Mouse (Mus musculus) MEL (cell line): ENCODE measurements around the gene Dnajc30. TPM values are rescaled to one million over a fixed set of nuclear protein-coding genes. Genes with fewer than 3 reads are reported as not detected.
A peak's percentile ranks its signal among the peaks of the same experiment; 100 is the strongest.

Experiments used
- DNase-seq: peaks from one replicate; pipeline ENCODE4 v3.0.0; 2011; ENCODE audit warnings: low read depth, low spot score
- H3K27ac ChIP-seq: 2 replicates; pipeline ENCODE4 v1.5.1; 2012; ENCODE audit warnings: low read depth, mild to moderate bottlenecking, control low read depth, low read length, moderate library complexity; ENCODE audit not compliant: control insufficient read depth
- H3K27me3 ChIP-seq, 2 experiments: fragments of 150-350 bp in 1 of 2; sonication (generic) in 1 of 2; 2 replicates each; pipeline ENCODE4 v1.6.1; 2012; ENCODE audit warnings: low read length in 2 of 2, mild to moderate bottlenecking in 2 of 2, improper control_type of control experiment in 1 of 2, moderate library complexity in 1 of 2; ENCODE audit not compliant: insufficient read depth in 2 of 2, control insufficient read depth in 1 of 2
- H3K36me3 ChIP-seq, 2 experiments: 2 replicates each; pipeline ENCODE4 v1.6.1; 2012 to 2014; ENCODE audit warnings: low read length in 2 of 2, improper control_type of control experiment in 1 of 2, inconsistent platforms in 1 of 2, mild to moderate bottlenecking in 1 of 2; ENCODE audit not compliant: insufficient read depth in 2 of 2, control insufficient read depth in 1 of 2
- H3K4me1 ChIP-seq, 2 experiments: fragments of 150-350 bp in 1 of 2; sonication (generic) in 1 of 2; 2 replicates each; pipeline ENCODE4 v1.6.1; 2012; ENCODE audit warnings: low read length in 2 of 2, improper control_type of control experiment in 1 of 2, mild to moderate bottlenecking in 1 of 2; ENCODE audit not compliant: insufficient read depth in 2 of 2, control insufficient read depth in 1 of 2
- H3K4me3 ChIP-seq, 2 experiments: fragments of 150-350 bp in 1 of 2; sonication (generic) in 1 of 2; 2 replicates each; pipeline ENCODE4 v1.5.1; 2012; ENCODE audit warnings: low read depth in 2 of 2, low read length in 2 of 2, mild to moderate bottlenecking in 2 of 2, moderate library complexity in 2 of 2, control low read depth in 1 of 2, improper control_type of control experiment in 1 of 2; ENCODE audit not compliant: control insufficient read depth in 1 of 2, insufficient read depth in 1 of 2
- H3K79me2 ChIP-seq: 2 replicates; pipeline ENCODE4 v1.6.1; 2012; ENCODE audit warnings: mild to moderate bottlenecking, low read length, moderate library complexity; ENCODE audit not compliant: control insufficient read depth, poor library complexity, insufficient read depth
- H3K9ac ChIP-seq: 2 replicates; pipeline ENCODE4 v1.6.1; 2012; ENCODE audit warnings: low read depth, mild to moderate bottlenecking, control low read depth, low read length, moderate library complexity; ENCODE audit not compliant: control insufficient read depth, poor library complexity, severe bottlenecking
- H3K9me3 ChIP-seq: fragments of 150-350 bp; sonication (generic); replicated peaks from 2 replicates; pipeline ENCODE4 v1.6.1; 2012; ENCODE audit warnings: mild to moderate bottlenecking, low read length, improper control_type of control experiment, moderate library complexity; ENCODE audit not compliant: insufficient read depth
- BHLHE40 ChIP-seq: IDR thresholded peaks from 2 replicates; pipeline ENCODE4 v1.6.1; 2012; ENCODE audit warnings: low read depth, mild to moderate bottlenecking, inconsistent platforms, low read length, improper control_type of control experiment, borderline replicate concordance
- CHD2 ChIP-seq: IDR thresholded peaks from 2 replicates; pipeline ENCODE4 v1.6.1; 2011; ENCODE audit warnings: low read length, improper control_type of control experiment
- CTCF ChIP-seq, 3 experiments: IDR thresholded peaks in 2 of 3; conservative IDR thresholded peaks in 1 of 3; 2 replicates each; pipeline ENCODE4 v1.5.1; 2011 to 2012; ENCODE audit warnings: low read length in 3 of 3, low read depth in 2 of 3, mild to moderate bottlenecking in 2 of 3, improper control_type of control experiment in 1 of 3, inconsistent platforms in 1 of 3, mixed read lengths in 1 of 3, moderate library complexity in 1 of 3; ENCODE audit not compliant: control insufficient read depth in 1 of 3, insufficient read depth in 1 of 3, poor library complexity in 1 of 3, severe bottlenecking in 1 of 3
- E2F4 ChIP-seq: IDR thresholded peaks from 2 replicates; pipeline ENCODE4 v1.6.1; 2011; ENCODE audit warnings: low read depth, low read length, improper control_type of control experiment, borderline replicate concordance
- ELF1 ChIP-seq: IDR thresholded peaks from 2 replicates; pipeline ENCODE4 v1.6.1; 2014; ENCODE audit warnings: low read depth, mild to moderate bottlenecking, inconsistent platforms, low read length, improper control_type of control experiment, moderate library complexity
- EP300 ChIP-seq, 2 experiments: IDR thresholded peaks; 2 replicates each; pipeline ENCODE4 v1.6.1; 2011; ENCODE audit warnings: improper control_type of control experiment in 2 of 2, low read length in 2 of 2, low read depth in 1 of 2, mild to moderate bottlenecking in 1 of 2
- ETS1 ChIP-seq: IDR thresholded peaks from 2 replicates; pipeline ENCODE4 v1.6.1; 2012; ENCODE audit warnings: low read depth, mild to moderate bottlenecking, inconsistent platforms, low read length, improper control_type of control experiment, moderate library complexity
- GABPA ChIP-seq: IDR thresholded peaks from 2 replicates; pipeline ENCODE4 v1.6.1; 2012; ENCODE audit warnings: low read depth, mild to moderate bottlenecking, inconsistent platforms, low read length, improper control_type of control experiment, moderate library complexity
- GATA1 ChIP-seq: IDR thresholded peaks from 2 replicates; pipeline ENCODE4 v1.6.1; 2011; ENCODE audit warnings: low read depth, low read length, improper control_type of control experiment
- HCFC1 ChIP-seq: IDR thresholded peaks from 2 replicates; pipeline ENCODE4 v1.6.1; 2012; ENCODE audit warnings: low read depth, mild to moderate bottlenecking, inconsistent platforms, low read length, improper control_type of control experiment, moderate library complexity
- JUND ChIP-seq: IDR thresholded peaks from 2 replicates; pipeline ENCODE4 v1.6.1; 2011; ENCODE audit warnings: low read depth, mild to moderate bottlenecking, improper control_type of control experiment, low read length
- KAT2A ChIP-seq: conservative IDR thresholded peaks from 2 replicates; pipeline ENCODE4 v1.6.1; 2012; ENCODE audit warnings: low read depth, low read length, improper control_type of control experiment, inconsistent platforms
- MAFK ChIP-seq: IDR thresholded peaks from 2 replicates; pipeline ENCODE4 v1.6.1; 2011; ENCODE audit warnings: low read depth, mild to moderate bottlenecking, low read length, improper control_type of control experiment, borderline replicate concordance
- MAX ChIP-seq: IDR thresholded peaks from 2 replicates; pipeline ENCODE4 v1.6.1; 2011; ENCODE audit warnings: low read length, improper control_type of control experiment
- MAZ ChIP-seq: IDR thresholded peaks from 2 replicates; pipeline ENCODE4 v1.6.1; 2012; ENCODE audit warnings: low read depth, mild to moderate bottlenecking, inconsistent platforms, low read length, improper control_type of control experiment
- MXI1 ChIP-seq: IDR thresholded peaks from 2 replicates; pipeline ENCODE4 v1.6.1; 2011; ENCODE audit warnings: mild to moderate bottlenecking, low read depth, low read length, improper control_type of control experiment
- MYB ChIP-seq: IDR thresholded peaks from 2 replicates; pipeline ENCODE4 v1.6.1; 2011; ENCODE audit warnings: mild to moderate bottlenecking, low read depth, low read length, improper control_type of control experiment
- MYC ChIP-seq: IDR thresholded peaks from 2 replicates; pipeline ENCODE4 v1.6.1; 2011; ENCODE audit warnings: low read depth, mild to moderate bottlenecking, low read length, improper control_type of control experiment, moderate library complexity
- NELFE ChIP-seq: IDR thresholded peaks from 2 replicates; pipeline ENCODE4 v1.6.1; 2011; ENCODE audit warnings: low read depth, low read length, improper control_type of control experiment
- NRF1 ChIP-seq: IDR thresholded peaks from 2 replicates; pipeline ENCODE4 v1.6.1; 2014; ENCODE audit warnings: low read depth, mild to moderate bottlenecking, inconsistent platforms, low read length, improper control_type of control experiment, moderate library complexity; ENCODE audit not compliant: poor library complexity, insufficient read depth, severe bottlenecking
- POLR2A ChIP-seq, 2 experiments: IDR thresholded peaks; 2 replicates each; pipeline ENCODE4 v1.6.1; 2011 to 2012; ENCODE audit warnings: low read length in 2 of 2, mild to moderate bottlenecking in 2 of 2, control low read depth in 1 of 2, improper control_type of control experiment in 1 of 2, low read depth in 1 of 2, moderate library complexity in 1 of 2; ENCODE audit not compliant: control insufficient read depth in 1 of 2, insufficient read depth in 1 of 2, poor library complexity in 1 of 2
- POLR2AphosphoS2 ChIP-seq: IDR thresholded peaks from 2 replicates; pipeline ENCODE4 v1.6.1; 2011; ENCODE audit warnings: low read length, improper control_type of control experiment
- POLR2AphosphoS5 ChIP-seq: IDR thresholded peaks from 2 replicates; pipeline ENCODE4 v1.6.1; 2012; ENCODE audit warnings: low read depth, borderline replicate concordance, mild to moderate bottlenecking, inconsistent platforms, low read length, moderate library complexity, mixed read lengths
- RAD21 ChIP-seq: IDR thresholded peaks from 2 replicates; pipeline ENCODE4 v1.6.1; 2011; ENCODE audit warnings: mild to moderate bottlenecking, low read depth, low read length, improper control_type of control experiment
- RCOR1 ChIP-seq: IDR thresholded peaks from 2 replicates; pipeline ENCODE4 v1.6.1; 2012; ENCODE audit warnings: low read depth, mild to moderate bottlenecking, inconsistent platforms, low read length, improper control_type of control experiment
- SIN3A ChIP-seq: IDR thresholded peaks from 2 replicates; pipeline ENCODE4 v1.6.1; 2012; ENCODE audit warnings: low read length, improper control_type of control experiment, inconsistent platforms
- SMC3 ChIP-seq: IDR thresholded peaks from 2 replicates; pipeline ENCODE4 v1.6.1; 2011; ENCODE audit warnings: low read depth, low read length, improper control_type of control experiment
- TAL1 ChIP-seq: IDR thresholded peaks from 2 replicates; pipeline ENCODE4 v1.6.1; 2012; ENCODE audit warnings: mild to moderate bottlenecking, inconsistent platforms, low read length, moderate library complexity, mixed read lengths
- TBP ChIP-seq: IDR thresholded peaks from 2 replicates; pipeline ENCODE4 v1.8.0; 2011; ENCODE audit warnings: low read depth, low read length, improper control_type of control experiment
- TCF12 ChIP-seq: IDR thresholded peaks from 2 replicates; pipeline ENCODE4 v1.6.1; 2014; ENCODE audit warnings: low read depth, mild to moderate bottlenecking, inconsistent platforms, low read length, improper control_type of control experiment, moderate library complexity
- UBTF ChIP-seq: IDR thresholded peaks from 2 replicates; pipeline ENCODE4 v1.6.1; 2012; ENCODE audit warnings: low read depth, mild to moderate bottlenecking, inconsistent platforms, low read length, improper control_type of control experiment, moderate library complexity, borderline replicate concordance; ENCODE audit not compliant: insufficient read depth
- USF2 ChIP-seq, 2 experiments: IDR thresholded peaks; 2 replicates each; pipeline ENCODE4 v1.6.1; 2011 to 2012; ENCODE audit warnings: improper control_type of control experiment in 2 of 2, low read length in 2 of 2, borderline replicate concordance in 1 of 2, inconsistent platforms in 1 of 2, low read depth in 1 of 2, mild to moderate bottlenecking in 1 of 2; ENCODE audit not compliant: insufficient read depth in 1 of 2
- ZC3H11A ChIP-seq: IDR thresholded peaks from 2 replicates; pipeline ENCODE4 v1.6.1; 2012; ENCODE audit warnings: low read depth, mild to moderate bottlenecking, inconsistent platforms, low read length, improper control_type of control experiment
- ZKSCAN1 ChIP-seq: IDR thresholded peaks from 2 replicates; pipeline ENCODE4 v1.6.1; 2012; ENCODE audit warnings: low read depth, mild to moderate bottlenecking, inconsistent platforms, low read length, improper control_type of control experiment, moderate library complexity
- ZMIZ1 ChIP-seq: IDR thresholded peaks from 2 replicates; pipeline ENCODE4 v1.6.1; 2012; ENCODE audit warnings: low read depth, mild to moderate bottlenecking, inconsistent platforms, low read length, improper control_type of control experiment, moderate library complexity
- ZNF384 ChIP-seq: IDR thresholded peaks from 2 replicates; pipeline ENCODE4 v1.6.1; 2012; ENCODE audit warnings: low read depth, mild to moderate bottlenecking, inconsistent platforms, low read length, improper control_type of control experiment
- polyA plus RNA-seq, 2 experiments: library from polyadenylated mRNA; stranded (reverse) in 1 of 2; unstranded in 1 of 2; fragments of >175 nt in 1 of 2; fragments of >200 nt in 1 of 2; gene quantifications; 2 replicates each; pipeline versions ENCODE4 v1.2.1 to v1.2.4; 2012; ENCODE audit warnings: low replicate concordance in 2 of 2, low read depth in 1 of 2; ENCODE audit not compliant: insufficient read length in 2 of 2, insufficient read depth in 1 of 2, missing spikeins in 1 of 2
- total RNA-seq: library from RNA; depleted of rRNA; stranded (reverse); fragments of 300-350 nt; gene quantifications from 2 replicates; pipeline ENCODE4 v1.2.3, GENCODE M21; 2012

The Dnajc30 gene
- total and polyA plus RNA-seq, 3 experiments: 7.4 to 15.6 TPM; not detected in 1

DNA sequence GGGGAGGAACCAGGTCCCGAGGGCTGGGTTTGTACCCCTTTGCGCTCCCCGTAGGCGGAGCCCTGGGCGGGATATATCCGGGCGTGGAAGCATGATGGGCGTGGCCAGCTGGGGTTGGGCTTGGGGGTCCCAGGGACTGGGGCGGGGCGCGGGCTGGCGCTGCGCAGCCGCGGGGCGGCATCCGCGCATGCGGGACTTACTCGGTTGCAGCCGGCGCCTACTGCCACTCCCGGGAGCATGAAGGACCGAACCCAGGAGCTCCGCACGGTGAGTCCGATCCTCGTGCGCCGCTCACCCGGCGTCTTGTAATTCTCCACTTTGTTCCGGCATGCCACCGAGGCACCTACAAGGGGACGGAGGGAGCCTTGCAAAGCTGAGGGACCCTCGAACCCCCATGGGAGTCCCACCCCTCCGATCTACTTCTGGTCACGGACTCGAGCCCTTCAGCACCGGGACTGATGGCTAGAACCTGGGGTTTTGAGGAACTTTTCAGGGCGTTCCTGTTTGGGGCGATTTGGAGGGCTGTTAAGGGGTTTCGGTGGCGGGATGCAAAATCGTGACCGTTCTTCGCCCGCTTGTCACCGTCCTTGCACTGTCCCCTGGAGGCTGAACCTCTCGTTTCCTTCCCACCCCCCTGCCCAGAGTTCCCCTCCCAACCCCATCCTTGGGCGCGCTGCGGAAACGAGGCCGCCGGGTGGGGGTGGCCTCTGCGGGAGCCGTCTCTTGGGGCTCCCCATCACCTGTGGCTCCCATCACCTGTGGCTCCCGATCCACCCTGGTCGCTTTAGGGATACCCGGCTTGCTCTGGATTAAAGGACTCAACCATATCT is 40.4 kb upstream of the Dnajc30 start, which contains the start of gene Stx1a:
Stx1a (plus strand) TSS at position 139 of the 830 bp plus-strand sequence.
- H3K79me2 ChIP-seq: peaks cover 2% of the 10 kb centered on the region; the same call in 1 of the 2 replicates
- no peak for TF ChIP-seq ZC3H11A
- TF ChIP-seq CTCF (IDR thresholded peaks at IDR 0.05 in 2 of 3, conservative IDR thresholded peaks at IDR 0.05 in 1 of 3; ENCODE audit: control insufficient read depth in 1 of 3, insufficient read depth in 1 of 3, low read depth in 2 of 3, low read length in 3 of 3, poor library complexity in 1 of 3, severe bottlenecking in 1 of 3): no peak
- no peak for TF ChIP-seq USF2 (IDR thresholded peaks at IDR 0.05; ENCODE audit: borderline replicate concordance in 1 of 2, insufficient read depth in 1 of 2, low read depth in 1 of 2, low read length in 2 of 2)
- TF ChIP-seq MAFK: no peak
- TF ChIP-seq ZMIZ1: no peak
- TF ChIP-seq RAD21: no peak
- TF ChIP-seq MYB: no peak
- TF ChIP-seq ETS1: no peak
- peak; percentile 60; the same call in 1 of the 2 replicates for TF ChIP-seq SIN3A
- no peak for TF ChIP-seq GATA1
- TF ChIP-seq MXI1: peak; percentile 74; the same call in 1 of the 2 replicates
- no peak for TF ChIP-seq ELF1
- TF ChIP-seq CHD2: no peak
- TF ChIP-seq KAT2A: no peak; the same call in 1 of the 2 replicates
- TF ChIP-seq SMC3: no peak
- peak; percentile 27; the same call in 1 of the 2 replicates for TF ChIP-seq TBP
- TF ChIP-seq TAL1: no peak
- no peak for TF ChIP-seq E2F4
- peak; percentile 58 for TF ChIP-seq HCFC1
- TF ChIP-seq JUND: no peak
- TF ChIP-seq POLR2AphosphoS5: no peak
- TF ChIP-seq RCOR1: no peak
- TF ChIP-seq UBTF: no peak
- no peak for TF ChIP-seq ZKSCAN1
- TF ChIP-seq TCF12: peak; percentile 47; the same call in 1 of the 2 replicates
- peak; percentile 33; the same call in 1 of the 2 replicates for TF ChIP-seq MAX
- TF ChIP-seq POLR2AphosphoS2: peak; percentile 78; the same call in 1 of the 2 replicates
- TF ChIP-seq NELFE: peak; percentile 81
- TF ChIP-seq POLR2A (IDR thresholded peaks at IDR 0.05; ENCODE audit: control insufficient read depth in 1 of 2, insufficient read depth in 1 of 2, low read depth in 1 of 2, low read length in 2 of 2, poor library complexity in 1 of 2): peak; percentile 76 to 81
- no peak for TF ChIP-seq GABPA
- no peak for TF ChIP-seq EP300 (IDR thresholded peaks at IDR 0.05; ENCODE audit: low read depth in 1 of 2, low read length in 2 of 2)
- 0 out of 2 replicates have a peak, but pooled peaks have one; percentile 34 for TF ChIP-seq MYC
- TF ChIP-seq BHLHE40: no peak
- peak; percentile 94; the same call in 1 of the 2 replicates for TF ChIP-seq NRF1
- no peak for TF ChIP-seq ZNF384
- TF ChIP-seq MAZ: no peak

More for the DNA sequence above, 40.4 kb upstream of the Dnajc30 start, which contains the start of gene Stx1a:
- no peaks in the 10 kb centered on the region for H3K27me3 ChIP-seq
- H3K9me3 ChIP-seq: no peaks in the 10 kb centered on the region
- peak within 1 kb of the TSS; percentile 82 to 90 for H3K4me3 ChIP-seq
- DNase-seq: peak; percentile 95
- peak within 1 kb of the TSS; percentile 80 for H3K9ac ChIP-seq
- peaks cover 0 to 17% of the 10 kb centered on the region in 2 experiments; a peak in 2 of 4 replicates for H3K36me3 ChIP-seq
- peaks cover 10 to 28% of the 10 kb centered on the region in 2 experiments for H3K4me1 ChIP-seq
- 0 out of 2 replicates have a peak within 1 kb of the TSS, but pooled peaks have one; percentile 28 for H3K27ac ChIP-seq
